Mouse (Mus musculus) gonadal fat pad, adult 2 months (tissue): ENCODE results near the gene Stpg3. TPM values are rescaled to one million over a fixed set of nuclear protein-coding genes. Genes with fewer than 3 reads are reported as not detected.

Experiments used
- DNase-seq: peaks from one replicate; pipeline ENCODE4 v3.0.0-alpha.2; 2012; ENCODE audit warnings: low read depth
- polyA plus RNA-seq: library from polyadenylated mRNA; depleted of rRNA; stranded (reverse); fragments of >200 nt; gene quantifications from 2 replicates; pipeline ENCODE4 v1.2.3, GENCODE M21; 2012

The Stpg3 gene
- polyA plus RNA-seq, 1 experiment, result 0.74 TPM

DNA sequence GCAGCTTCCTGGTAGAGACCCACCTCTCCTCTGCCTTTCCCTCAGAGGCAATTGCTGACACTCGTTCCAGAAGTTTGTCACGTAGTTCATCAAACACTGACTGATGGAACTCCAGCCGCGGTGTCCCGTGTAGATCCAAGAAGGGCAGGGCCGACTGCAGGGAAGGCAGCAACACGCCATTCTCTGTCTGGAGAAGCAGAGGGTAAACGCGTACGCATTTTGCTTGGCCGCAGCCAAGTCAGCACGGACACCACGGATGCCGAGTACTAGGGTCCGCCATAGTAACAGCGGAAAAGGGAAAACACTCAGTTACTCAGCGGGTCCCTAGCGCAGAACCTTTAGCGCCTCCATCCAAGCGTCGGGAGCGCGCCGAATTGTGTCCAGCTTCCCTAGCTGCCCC lies 3.8 kb downstream of the Stpg3 start:
- DNase-seq, result no peak

DNA sequence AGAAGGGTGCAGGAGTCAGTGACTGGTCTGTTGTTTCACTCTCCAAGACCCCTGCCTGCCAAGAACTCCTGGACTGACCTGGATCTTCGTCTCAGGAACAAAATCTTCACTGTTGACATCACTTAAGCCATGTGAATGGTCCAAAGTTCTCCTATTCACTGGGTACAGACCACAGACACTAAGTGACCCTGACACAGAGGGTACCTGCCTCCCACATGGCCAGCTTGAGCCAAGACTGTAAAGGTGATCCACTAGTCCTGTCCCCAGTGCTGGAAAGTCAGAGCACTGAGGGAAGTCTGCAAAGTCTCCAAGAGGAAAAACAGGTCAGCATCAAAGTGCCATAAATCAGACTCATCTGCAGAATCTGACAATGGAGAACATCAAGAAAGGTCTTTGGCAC lies 6.8 kb downstream of the Stpg3 start:
- DNase-seq, result no peak

DNA sequence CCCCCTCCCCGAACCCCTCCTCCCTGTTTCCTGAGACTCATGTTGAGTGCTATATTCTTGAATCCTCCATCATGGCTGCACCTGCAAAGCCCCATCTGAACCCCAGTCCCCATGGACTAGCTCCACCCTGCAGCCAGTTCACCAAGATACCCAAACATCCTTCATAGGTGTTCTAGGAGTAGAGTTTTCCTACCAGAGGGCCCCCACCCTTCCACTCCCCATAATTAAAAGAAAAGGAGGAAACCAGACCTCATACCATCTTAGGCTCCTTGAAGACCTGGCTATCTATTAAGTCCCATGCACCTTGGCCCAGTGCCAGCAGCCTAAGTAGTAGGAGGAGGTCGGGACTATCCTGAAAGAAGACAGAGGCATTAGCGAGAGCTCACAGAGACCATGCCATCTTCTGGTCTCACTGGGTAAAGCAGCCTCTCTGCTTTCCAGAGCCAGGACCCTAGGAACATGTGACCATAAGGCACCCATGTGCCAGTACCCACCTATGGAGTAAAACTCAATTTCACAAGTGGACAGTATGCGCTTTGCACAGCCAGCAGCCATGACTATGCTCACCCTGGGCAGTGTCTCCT lies 10.7 kb downstream of the Stpg3 start:
- DNase-seq, result no peak

DNA sequence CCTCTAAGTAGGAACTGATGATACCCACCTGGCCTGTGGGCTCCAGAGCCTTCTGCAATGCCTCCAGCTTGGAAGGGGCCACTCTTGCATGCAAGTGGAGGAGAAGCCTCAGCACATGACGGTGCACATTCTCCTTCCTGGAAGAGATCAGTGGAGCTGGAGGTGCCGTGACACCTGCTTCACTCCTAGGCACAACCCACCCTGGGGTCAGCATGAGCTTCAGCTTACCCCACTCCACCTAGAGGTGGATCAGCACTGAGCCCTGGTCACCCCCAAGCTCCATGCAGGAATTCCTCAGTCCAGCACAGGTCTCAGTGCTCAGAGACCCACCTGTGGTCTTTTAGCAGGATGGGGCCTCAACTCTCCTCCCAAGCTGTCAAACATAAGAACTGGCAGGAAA lies 13.8 kb downstream of the Stpg3 start:
- no peak for DNase-seq

DNA sequence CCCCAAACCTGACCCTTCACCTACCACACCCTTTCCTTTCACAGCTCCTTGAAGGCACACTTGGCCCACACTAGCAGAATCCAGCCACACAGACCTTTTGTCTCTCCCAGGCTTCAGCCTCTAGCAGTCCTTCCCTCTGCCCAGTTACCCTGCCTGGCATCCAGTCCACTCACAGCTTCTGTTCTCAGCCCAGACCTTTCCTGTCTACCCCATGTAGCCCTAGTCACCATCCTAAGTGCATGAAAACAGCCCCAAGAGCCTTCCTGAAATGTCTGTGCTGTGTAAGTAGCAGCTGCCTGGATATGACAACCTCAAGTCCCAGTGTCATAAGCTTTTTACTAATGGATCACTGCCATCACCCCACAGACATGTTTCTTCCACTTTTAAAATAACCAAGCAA lies 16.5 kb downstream of the Stpg3 start:
- no peak for DNase-seq

DNA sequence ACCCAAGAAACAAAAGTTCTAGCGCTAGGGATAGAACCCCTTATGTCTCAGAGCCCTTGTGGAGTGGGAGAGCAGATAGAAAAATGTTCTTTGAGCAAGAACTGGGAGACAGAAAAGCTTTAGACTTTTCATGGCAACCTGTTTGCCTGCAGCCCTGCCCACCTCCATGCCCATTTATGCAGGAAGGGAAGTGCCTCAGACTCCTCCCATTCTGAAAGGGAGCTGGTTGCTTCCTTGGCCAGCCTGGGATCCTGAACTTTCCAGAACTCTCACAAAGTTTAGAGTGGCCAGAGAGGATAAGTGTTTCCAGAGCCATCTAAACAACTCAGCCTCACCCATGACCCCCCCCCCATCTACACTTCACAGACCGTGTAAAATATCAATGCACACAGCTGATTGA lies 17.2 kb downstream of the Stpg3 start:
- no peak for DNase-seq

DNA sequence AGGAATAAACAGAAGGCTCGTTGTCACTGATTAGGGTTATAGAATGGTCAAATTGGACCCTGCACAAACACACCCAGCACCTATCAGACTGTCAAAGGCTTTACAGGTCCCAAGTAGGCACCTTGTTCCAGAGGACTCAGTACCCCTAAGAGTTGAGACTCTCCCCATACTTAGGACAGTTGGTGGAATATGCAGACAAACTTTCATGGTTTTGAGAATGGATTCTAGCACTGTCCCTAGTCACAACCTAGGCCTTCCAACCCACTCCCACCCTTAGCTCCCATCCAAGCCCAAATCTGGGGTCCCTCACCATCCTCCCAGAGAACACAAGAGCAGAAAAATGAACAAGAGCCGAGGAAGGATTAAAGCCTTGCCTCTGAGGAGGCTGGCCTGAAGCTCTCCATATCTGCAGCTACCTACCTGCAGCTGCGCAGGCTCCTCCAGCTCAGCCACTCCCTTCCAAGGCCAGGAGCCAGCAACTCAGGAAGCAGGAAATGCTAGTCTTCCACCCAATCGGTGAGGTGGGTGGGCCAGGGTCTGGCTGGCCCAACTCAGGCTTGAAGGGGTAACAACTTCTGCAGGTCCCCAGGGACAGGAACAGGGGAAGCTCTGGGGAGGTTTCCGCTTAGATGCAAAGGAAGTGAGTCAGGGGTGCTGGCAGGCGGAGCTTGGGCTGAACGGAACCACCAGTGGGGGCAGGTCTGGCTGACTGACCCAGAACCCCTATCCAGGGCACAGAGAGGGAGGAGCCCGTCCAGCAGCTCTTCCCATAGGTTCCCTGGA lies 18.1 kb downstream of the Stpg3 start, which contains the start of gene Tor4a:
TSS of gene Tor4a (minus strand) at position 715 of the 783 bp plus-strand sequence.
- no peak for DNase-seq

DNA sequence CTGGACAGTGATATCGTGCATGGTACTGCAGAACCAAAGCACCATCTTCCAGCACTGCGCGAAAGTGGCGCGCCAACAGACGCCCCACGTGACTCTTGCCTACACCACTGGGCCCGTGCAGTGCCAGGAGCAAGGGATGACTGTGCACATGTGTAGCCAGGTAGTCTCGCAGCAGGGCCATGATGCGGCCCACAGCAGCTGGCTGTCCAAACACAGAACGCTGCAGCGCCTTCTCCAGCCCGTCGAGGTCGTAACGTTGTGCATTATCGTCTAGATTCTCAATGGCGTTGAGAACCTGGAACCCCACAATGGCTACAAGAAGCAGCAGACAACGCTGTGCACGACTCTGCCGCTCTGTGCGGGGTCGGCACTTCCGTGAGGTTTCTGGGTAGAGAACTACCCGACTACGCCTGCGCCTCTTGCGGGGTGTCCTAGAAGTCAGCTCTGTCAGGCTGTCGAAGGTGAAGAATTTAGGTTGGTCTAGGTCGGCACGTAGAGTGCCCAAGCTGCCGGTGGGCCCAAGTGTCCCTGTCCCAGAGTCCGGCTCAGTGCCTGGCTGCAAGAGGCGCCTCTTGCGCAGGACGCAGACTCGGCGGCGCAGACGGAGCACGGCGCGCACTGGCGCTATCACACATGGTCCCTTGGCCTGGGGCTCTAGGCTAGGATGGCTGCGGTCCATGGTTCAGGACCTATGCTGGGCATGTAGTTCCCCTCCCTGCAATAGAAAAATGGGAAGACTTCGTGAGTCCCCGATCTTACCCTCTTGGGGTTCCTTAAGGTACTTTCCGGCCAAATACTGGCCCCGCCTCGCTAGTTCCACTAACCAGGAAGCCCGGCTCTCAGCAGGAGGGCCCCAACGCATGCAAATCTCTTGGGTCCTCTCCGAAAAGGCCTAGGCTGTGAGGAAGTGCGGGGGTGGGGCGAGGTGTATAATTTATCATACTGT lies 19.0 kb downstream of the Stpg3 start:
- DNase-seq, result no peak

DNA sequence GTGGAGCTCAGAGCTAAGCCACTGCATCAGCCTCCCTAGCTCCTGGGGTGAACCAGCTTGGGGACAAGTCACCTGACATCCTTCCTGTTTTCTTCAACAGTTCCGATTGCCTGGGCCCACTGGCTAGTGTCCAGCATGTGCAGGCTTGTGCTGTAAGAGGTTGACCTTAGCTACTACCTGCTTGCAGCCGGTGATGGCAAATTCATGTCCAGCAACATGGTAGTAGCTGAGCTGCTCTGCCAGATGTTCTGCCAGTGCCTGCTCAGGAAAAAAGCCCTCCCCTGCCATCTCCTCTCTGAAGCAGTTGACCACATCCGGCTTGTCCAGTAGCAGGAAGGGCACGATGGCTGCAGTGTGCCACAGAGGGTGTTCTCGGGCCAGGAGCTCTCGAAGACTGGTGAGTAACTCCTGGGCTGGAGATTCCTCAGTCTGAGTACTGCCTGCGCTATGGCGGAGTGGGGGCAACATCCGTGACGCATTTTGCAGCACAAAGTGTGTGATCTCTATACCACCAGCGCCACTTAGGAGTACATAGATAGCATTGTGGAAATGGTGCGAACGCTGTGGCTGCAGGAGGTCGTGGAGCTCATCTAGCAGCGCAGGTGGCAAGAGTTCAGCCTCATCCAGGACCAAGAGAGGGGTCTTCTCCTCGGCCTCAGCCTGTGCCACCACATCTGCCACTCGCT lies 19.8 kb downstream of the Stpg3 start:
- no peak for DNase-seq

DNA sequence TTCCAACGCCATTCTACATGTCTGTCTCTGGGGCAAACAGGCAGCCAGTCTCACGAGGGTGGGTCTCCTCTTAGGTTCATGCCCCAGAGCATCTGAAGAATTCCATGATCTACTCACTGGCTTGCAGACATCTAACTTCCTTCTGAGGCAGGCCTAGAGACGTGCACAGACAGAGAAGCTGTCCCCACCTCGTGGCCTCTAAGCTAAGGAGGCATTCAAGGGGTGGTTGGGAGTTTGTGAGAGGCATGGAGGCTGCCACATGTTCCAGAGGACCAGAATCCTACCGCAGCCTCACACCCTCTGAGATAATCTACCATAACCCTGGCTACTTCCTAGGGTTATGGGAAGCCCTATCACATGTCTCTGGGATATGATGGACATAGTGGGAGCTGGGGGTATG lies 20.4 kb downstream of the Stpg3 start:
- no peak for DNase-seq

DNA sequence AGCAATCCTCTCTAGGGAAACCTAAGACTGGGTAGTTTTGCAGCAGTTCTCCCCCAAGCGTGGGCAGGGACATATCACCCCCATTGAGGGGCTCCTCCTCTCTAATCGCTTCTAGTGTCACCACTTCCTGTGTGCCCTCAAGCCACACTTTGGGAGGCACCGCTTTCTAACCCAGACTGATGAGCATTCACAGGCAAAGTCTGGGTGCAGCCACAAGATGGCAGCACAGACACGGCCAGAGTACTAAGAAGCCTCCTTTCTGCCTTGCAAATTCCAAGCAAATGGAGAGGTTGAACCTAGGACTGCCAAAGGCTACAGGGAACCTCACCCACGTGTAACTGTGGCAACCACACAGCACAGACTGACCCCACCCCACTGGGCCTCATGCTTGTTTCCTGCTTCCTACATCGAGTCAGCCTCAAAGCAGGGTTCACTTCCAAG lies 21.1 kb downstream of the Stpg3 start:
- DNase-seq, result no peak

DNA sequence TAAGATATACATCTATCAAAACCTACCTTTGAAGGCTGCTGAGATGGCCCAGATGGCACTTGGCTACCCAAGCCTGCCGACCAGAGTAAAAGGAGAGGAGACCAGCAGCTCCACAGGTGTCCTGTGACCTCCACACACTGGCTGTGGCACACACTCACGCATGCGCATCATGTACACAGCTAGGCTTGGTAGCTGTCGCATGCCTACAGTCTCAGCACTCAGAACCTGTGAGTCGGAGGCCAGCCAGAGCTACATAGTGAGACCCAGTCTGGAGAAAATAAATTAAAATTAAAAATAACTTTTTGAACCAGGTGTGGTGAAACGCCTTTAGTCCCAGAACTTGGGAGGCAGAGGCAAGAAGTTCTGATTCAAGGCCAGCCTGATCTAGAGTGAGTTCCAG lies 26.6 kb downstream of the Stpg3 start:
- DNase-seq, result no peak

DNA sequence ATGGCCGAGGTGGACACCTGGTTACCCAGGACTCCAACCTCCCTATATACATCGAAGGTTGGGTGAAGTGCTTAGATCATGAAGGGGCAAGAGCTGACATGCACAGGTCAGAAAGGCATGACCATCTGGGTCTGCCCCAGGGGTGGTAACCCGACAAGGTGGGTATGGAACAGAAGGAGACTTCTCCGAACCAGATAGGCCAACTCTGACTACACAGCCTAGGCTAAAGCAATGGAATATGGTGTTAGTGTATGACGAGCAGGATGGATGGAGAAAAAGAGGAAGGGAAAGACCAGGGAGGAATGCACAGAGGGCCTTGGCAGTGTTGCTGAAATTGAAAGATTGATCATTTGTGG lies 27.9 kb downstream of the Stpg3 start:
- no peak for DNase-seq

DNA sequence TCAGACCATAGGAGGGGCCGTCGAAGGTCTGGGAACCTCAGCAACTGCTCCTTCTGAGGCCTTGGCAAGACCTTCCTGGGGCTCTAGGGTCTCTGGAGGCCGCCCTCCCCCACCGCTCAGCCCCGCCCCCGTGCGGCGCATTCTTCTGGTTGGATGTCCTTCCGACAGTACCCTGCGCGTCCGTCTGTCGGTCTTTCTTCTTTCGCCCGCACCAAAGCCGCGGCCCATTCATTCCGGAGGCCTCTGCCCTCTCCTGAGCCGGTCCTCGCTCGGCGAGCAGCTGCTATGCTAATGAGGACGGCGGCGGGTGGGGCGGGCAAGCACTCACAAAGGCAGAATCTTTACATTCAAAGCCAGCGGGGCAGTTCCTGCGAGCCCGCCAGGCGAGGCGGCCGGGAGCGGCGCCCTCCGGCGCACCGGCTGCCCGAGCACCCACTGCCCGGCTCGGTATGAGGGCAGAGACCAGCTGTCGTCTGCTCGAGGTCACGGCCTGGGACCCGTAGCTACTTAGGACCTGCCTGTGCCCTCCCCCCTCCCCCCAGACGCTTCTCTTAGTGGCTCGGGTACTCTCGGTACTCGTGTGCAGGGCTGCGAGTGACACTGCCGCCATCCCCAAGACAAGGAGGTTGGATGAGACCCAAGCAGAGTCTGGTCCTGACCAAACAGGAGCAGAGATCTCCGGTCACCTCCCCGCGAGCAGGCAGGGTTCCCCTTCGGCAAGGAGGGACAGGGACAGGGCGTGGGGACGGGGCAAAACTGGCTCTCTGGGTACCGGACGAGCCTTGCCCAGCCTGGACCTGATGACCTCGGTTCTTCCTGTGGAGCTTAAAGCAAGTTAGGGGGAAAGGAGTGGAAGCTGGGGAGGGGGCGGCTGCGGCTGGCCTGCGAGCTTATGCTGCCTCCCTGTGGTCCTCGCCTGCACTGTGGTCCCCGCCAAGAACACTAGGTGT lies 28.5 kb downstream of the Stpg3 start:
- no peak for DNase-seq

DNA sequence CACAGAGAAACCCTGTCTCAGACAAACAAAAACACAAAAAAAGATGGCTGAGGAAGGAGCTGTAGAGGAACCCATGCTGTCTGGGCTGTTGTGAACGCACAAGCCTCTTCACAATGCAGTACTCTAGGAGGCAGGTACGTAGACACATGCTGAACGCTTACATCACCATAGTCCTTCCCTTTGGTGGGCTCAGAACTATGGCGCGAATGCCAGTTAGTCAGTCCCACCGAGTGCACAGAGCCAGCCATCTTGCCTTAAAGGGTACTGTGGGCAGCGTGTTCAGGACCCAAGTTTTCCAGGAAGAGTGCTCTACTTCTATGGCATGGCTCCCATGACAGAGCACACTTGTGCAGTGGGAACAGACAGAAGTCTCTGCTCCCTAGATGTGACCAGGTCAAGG lies 29.9 kb downstream of the Stpg3 start:
- DNase-seq, result no peak

DNA sequence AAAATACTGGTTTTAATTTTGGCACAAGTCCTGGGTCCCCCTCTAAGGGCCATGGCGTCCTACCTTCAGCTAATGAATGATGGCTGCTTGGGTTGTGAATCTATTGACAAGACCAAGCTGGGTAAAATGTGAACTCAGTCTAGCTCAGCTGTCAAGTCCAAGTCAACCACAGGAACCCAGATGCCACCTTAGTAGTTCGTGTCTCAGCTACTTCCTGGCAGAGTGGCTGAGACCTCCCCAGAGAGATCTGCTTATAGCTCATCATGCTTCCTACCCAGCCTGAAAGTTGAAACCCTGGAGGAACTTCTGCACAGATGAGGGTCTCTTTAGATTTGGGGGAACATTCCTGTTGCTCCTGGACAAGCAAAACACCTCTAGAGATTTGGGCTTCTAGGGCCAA lies 31.1 kb downstream of the Stpg3 start:
- DNase-seq, result no peak

DNA sequence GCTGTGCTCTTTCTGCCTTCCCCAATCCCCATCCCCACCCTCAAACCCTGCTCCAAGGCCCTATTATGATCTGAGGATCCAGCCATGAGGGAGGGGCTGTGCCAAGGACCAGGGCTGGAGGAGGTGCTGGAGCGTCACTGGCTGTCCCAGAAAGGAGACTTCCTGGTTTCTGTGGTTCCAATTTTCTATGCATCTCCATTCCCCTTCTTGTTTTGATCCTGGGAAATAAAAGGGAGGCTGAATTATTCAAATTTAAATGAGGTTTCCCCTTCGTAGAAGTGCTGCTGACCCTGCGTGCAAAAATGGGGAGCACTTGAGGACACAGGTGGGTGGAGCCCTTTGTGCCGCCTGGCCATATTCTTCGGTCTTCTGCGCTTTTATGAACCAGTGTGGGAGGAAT lies 31.8 kb downstream of the Stpg3 start:
- no peak for DNase-seq

DNA sequence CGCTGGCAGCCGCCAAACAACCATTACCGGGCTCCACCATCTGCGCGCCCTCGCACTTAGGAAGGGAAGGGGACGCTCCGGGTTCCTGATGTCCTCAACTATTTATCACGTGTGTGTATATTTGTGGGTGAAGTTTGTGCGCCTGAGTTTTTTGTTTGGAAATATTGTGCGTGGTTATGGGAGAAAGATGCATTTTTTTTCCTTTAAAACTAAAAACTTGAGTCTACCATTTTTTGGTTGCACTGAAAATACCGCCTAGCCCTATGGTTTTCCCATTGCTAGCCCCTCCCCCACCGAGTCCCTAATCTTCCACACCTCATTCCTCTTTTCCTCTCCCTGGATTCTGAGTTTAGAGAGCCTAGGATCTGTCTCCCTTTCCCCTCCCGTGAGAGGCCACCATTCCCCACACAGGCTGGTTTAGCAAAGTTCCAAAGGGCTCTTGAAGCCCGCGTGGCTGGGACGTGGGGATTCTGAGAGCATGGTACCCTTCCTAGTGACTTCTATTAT lies 32.5 kb downstream of the Stpg3 start:
- no peak for DNase-seq

DNA sequence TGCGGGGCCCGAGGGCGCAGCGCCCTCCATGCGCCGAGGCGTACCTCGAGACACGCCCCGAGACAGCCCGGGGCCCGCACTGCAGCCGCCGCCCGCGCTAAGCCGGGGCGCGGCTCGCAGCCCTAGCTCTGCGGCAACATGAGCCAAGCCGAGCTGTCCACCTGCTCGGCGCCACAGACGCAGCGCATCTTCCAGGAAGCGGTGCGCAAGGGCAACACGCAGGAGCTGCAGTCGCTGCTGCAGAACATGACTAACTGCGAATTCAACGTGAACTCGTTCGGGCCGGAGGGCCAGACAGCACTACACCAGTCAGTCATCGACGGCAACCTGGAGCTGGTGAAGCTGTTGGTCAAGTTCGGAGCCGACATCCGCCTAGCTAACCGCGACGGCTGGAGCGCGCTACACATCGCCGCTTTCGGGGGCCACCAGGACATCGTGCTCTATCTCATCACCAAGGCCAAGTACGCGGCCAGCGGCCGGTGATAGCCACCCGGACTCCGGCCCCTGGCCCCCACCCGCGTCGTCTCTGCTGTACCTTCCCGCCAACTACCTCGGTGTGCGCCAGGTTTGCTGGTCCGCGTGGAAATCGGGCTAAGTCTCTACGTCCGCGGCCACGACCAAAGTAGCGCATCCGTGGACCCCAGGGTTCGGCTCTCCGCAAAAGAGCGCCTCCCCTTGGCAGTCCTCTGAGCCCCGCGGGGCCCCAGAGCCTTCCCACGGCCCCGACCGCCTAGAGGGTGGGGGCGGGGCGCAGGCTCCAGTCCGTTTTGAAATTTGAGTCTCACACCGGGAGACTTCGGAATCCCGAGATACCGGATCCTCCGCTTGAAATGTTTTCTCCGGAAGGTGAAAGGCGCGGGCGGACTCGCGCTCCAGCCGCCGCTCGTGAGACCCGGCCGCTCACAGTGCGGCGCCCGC lies 33.2 kb downstream of the Stpg3 start:
- DNase-seq, result no peak
